Mouse (Mus musculus) brain, embryonic 14.5 days (tissue): ENCODE data around the gene Rnf216.

Experiments used
- CTCF ChIP-seq: fragments of 200-500 bp; IDR thresholded peaks from 2 replicates; pipeline ENCODE4 v1.5.1; 2012; ENCODE audit warnings: inconsistent platforms, mild to moderate bottlenecking, moderate library complexity, borderline replicate concordance; ENCODE audit not compliant: insufficient read depth, insufficient read length; ENCODE audit errors: extremely low read depth
- POLR2A ChIP-seq: fragments of 200-500 bp; IDR thresholded peaks from 2 replicates; pipeline ENCODE4 v1.6.1; 2012; ENCODE audit warnings: mild to moderate bottlenecking, inconsistent platforms, borderline replicate concordance; ENCODE audit not compliant: poor library complexity, insufficient read depth, insufficient read length, severe bottlenecking; ENCODE audit errors: extremely low read depth

GRCm38 (mm10) chr5:143000091-143000490 is 112.7 kb downstream of the Rnf216 start:
- TF ChIP-seq CTCF (no peak), POLR2A (no peak)
